ENCODE assay signal across 13 mouse cellular contexts in the genomic region with DNA sequence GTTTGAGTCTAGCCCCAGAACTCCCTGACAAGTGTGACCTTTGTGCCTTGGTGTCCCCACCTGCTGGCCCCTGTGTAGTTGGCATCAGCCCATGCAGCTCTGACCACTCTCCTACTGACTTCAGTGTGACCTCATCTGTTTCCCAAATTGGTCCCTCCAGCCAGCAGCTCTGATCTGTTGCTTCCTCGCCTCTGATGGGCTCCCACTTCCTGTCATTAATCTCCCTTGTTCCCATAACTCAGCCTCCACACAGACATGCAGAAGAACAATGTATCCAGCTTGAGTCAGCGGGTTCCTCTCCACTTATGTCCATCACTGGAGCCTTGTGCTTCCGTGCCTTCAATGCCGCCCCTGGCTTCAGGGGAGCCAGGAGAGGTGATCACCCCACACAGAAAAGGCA.
DNase-seq lines count a peak whose midpoint lies in the region; ATAC-seq lines count a peak whose summit lies in the region.
"Had no signal": no experiment of that assay in that cellular context is flagged by ENCODE, and none has a peak within 500 bp of the region (broad histone marks: within the 10 kb centered on the region; RNA-seq: fewer than 3 reads in every experiment).

No protein-coding gene starts in this region.

- H3K4me2 ChIP-seq in liver, embryonic 12.5 days = no peak overlapping the region
- no peak overlapping the region for H3K4me2 ChIP-seq in forebrain, embryonic 15.5 days (replicated peaks)
- H3K4me2 ChIP-seq: hindbrain, embryonic 13.5 days; limb, embryonic 13.5 days had no signal

- no peak overlapping the region for H3K9ac ChIP-seq in liver, embryonic 12.5 days
- no peak overlapping the region for H3K9ac ChIP-seq in forebrain, embryonic 15.5 days (replicated peaks)
- H3K9ac ChIP-seq: hindbrain, embryonic 13.5 days; limb, embryonic 13.5 days had no signal

- H3K9me3 ChIP-seq in liver, embryonic 12.5 days (replicated peaks) = no peaks in the 10 kb centered on the region
- no peaks in the 10 kb centered on the region for H3K9me3 ChIP-seq in forebrain, embryonic 15.5 days
- H3K9me3 ChIP-seq in hindbrain, embryonic 10.5 days = no peaks in the 10 kb centered on the region
- H3K9me3 ChIP-seq: hindbrain, embryonic 13.5 days; limb, embryonic 13.5 days had no signal

- peaks cover 7% of the 10 kb centered on the region; the same call in 1 of the 2 replicates for H3K4me1 ChIP-seq in liver, embryonic 12.5 days
- H3K4me1 ChIP-seq in forebrain, embryonic 15.5 days = no peaks in the 10 kb centered on the region
- peaks cover 8% of the 10 kb centered on the region; the same call in 1 of the 2 replicates for H3K4me1 ChIP-seq in hindbrain, embryonic 10.5 days (replicated peaks)

- DNase-seq in Muller cell, postnatal 12 days (ENCODE audit: inconsistent ontology term) = peak; percentile 52
- DNase-seq in adrenal gland, postnatal 36 days = peak; percentile 36 to 52
- DNase-seq in kidney, adult 11 months = peak; percentile 67
- no peak for DNase-seq in layer of hippocampus, adult 9-11 months
- DNase-seq in layer of hippocampus, adult 8-10 months (ENCODE audit: low spot score in 2 of 2) = no peak
- DNase-seq in hindbrain, embryonic 10.5 days (ENCODE audit: low spot score) = no peak
- DNase-seq: cerebellum, postnatal 25 days had no signal

- ATAC-seq in liver, embryonic 12.5 days = peak; percentile 60; the same call in 1 of the 2 replicates
- ATAC-seq in forebrain, embryonic 15.5 days (replicated peaks) = no peak
- ATAC-seq: forebrain, embryonic 16.5 days had no signal

- no peak overlapping the region for H3K4me3 ChIP-seq in liver, embryonic 12.5 days
- no peak overlapping the region for H3K4me3 ChIP-seq in forebrain, embryonic 15.5 days
- no peak overlapping the region for H3K4me3 ChIP-seq in hindbrain, embryonic 10.5 days
- H3K4me3 ChIP-seq: hindbrain, embryonic 13.5 days; limb, embryonic 13.5 days; myocyte had no signal

- H3K27me3 ChIP-seq in liver, embryonic 12.5 days (replicated peaks) = no peaks in the 10 kb centered on the region
- H3K27me3 ChIP-seq in forebrain, embryonic 15.5 days = no peaks in the 10 kb centered on the region
- H3K27me3 ChIP-seq in hindbrain, embryonic 10.5 days (ENCODE audit: insufficient read depth, poor library complexity, severe bottlenecking) = no peaks in the 10 kb centered on the region
- H3K27me3 ChIP-seq: hindbrain, embryonic 13.5 days had no signal

- no peak overlapping the region for H3K27ac ChIP-seq in liver, embryonic 12.5 days
- H3K27ac ChIP-seq in forebrain, embryonic 15.5 days (replicated peaks) = no peak overlapping the region
- H3K27ac ChIP-seq in hindbrain, embryonic 10.5 days = no peak overlapping the region
- H3K27ac ChIP-seq: hindbrain, embryonic 13.5 days; limb, embryonic 13.5 days had no signal

- WGBS in liver, embryonic 12.5 days (ENCODE audit: insufficient replicate concordance) = 34% methylated on average over 4 of the region's 4 CpGs
- WGBS in forebrain, embryonic 15.5 days = 73% methylated on average over 4 of the region's 4 CpGs
- WGBS in hindbrain, embryonic 10.5 days = 73% methylated on average over 4 of the region's 4 CpGs

- H3K36me3 ChIP-seq in liver, embryonic 12.5 days = no peaks in the 10 kb centered on the region
- H3K36me3 ChIP-seq in forebrain, embryonic 15.5 days = no peaks in the 10 kb centered on the region
- no peaks in the 10 kb centered on the region for H3K36me3 ChIP-seq in hindbrain, embryonic 10.5 days
- H3K36me3 ChIP-seq: hindbrain, embryonic 13.5 days; limb, embryonic 13.5 days had no signal

Comparison
In these comparisons a context has a peak if more than half of its experiments do, and no peak if none do; other contexts are left out.
1. DNase-seq: peak in Muller cell, postnatal 12 days (single experiment), adrenal gland, postnatal 36 days (2 of 2) and kidney, adult 11 months (single experiment); none in layer of hippocampus, adult 9-11 months (single experiment), layer of hippocampus, adult 8-10 months (0 of 2) and hindbrain, embryonic 10.5 days (single experiment).